In the genomic region with DNA sequence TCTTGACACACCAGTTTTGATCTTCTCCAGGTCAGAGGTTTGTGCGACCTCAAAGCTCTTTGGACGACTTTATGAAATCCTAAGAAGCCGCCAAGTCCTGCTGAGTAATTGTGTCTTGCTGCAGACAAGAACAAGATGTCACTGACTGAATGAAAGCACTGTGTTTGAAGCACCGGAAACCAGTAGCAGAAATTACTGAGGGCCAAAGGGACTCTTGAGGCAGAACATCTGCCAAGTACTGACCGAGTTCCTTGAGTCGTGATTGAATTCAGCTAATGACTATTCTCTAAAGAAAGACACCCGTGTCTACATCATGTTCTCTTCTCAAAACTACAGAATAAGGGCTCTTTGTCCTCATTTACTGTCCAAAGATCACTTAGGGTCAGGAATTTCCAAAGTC, we compare ENCODE assay signal across 11 mouse cellular contexts.
A peak's percentile ranks its signal among the peaks of the same experiment; 100 is the strongest.
DNase-seq lines count a peak whose midpoint lies in the region; ATAC-seq and TF ChIP-seq lines count a peak whose summit lies in the region.
"Had no signal": no experiment of that assay in that cellular context is flagged by ENCODE, and none has a peak within 500 bp of the region (broad histone marks: within the 10 kb centered on the region; RNA-seq: fewer than 3 reads in every experiment).

No protein-coding gene starts in this region.

- H3K4me3 ChIP-seq in kidney, postnatal 0 days (replicated peaks; ENCODE audit: low read depth, low read length) = no peak overlapping the region
- H3K4me3 ChIP-seq: liver, embryonic 13.5 days had no signal

- WGBS in kidney, postnatal 0 days = 55% methylated on average over 7 of the region's 7 CpGs

- no peaks in the 10 kb centered on the region for H3K9me3 ChIP-seq in kidney, postnatal 0 days (replicated peaks; ENCODE audit: low read length)
- H3K9me3 ChIP-seq: liver, embryonic 13.5 days had no signal

- H3K9ac ChIP-seq in kidney, postnatal 0 days (ENCODE audit: low read depth, low read length) = no peak overlapping the region
- H3K9ac ChIP-seq: liver, embryonic 13.5 days had no signal

- H3K4me2 ChIP-seq in kidney, postnatal 0 days (ENCODE audit: low read length) = no peak overlapping the region
- H3K4me2 ChIP-seq: liver, embryonic 13.5 days had no signal

- H3K4me1 ChIP-seq in kidney, postnatal 0 days (replicated peaks; ENCODE audit: insufficient read depth, low read length) = 0 out of 2 replicates have a peak, but pooled peaks cover 4% of the 10 kb centered on the region
- H3K4me1 ChIP-seq: liver, embryonic 13.5 days had no signal

- ATAC-seq in kidney, postnatal 0 days (replicated peaks; ENCODE audit: low FRiP score, low read depth) = 0 out of 2 replicates have a peak, but pooled peaks have one; percentile 13
- ATAC-seq: midbrain, embryonic 16.5 days had no signal

- intact Hi-C loops in left cerebral cortex, postnatal 25 days (cut with DNase I) = no loop called here

- no peak overlapping the region for H3K27ac ChIP-seq in kidney, postnatal 0 days
- H3K27ac ChIP-seq: liver, embryonic 13.5 days had no signal

- no peaks in the 10 kb centered on the region for H3K36me3 ChIP-seq in kidney, postnatal 0 days (ENCODE audit: insufficient read depth, low read length)
- H3K36me3 ChIP-seq: liver, embryonic 13.5 days had no signal

- peak; percentile 6 for DNase-seq in cerebellum, adult 9-11 months
- DNase-seq in cerebellum, adult 11-12 months = no peak
- peak; percentile 50 for DNase-seq in retina, postnatal 1 day
- no peak for DNase-seq in retina, embryonic 14.5 days (ENCODE audit: low spot score)
- DNase-seq in kidney, postnatal 0 days (ENCODE audit: low spot score) = peak; percentile 84
- DNase-seq in lung, postnatal 4 days = peak; percentile 8 to 40
- no peak for DNase-seq in spleen, adult 12 weeks (ENCODE audit: low spot score)
- DNase-seq in left cerebral cortex, postnatal 25 days (ENCODE audit: low spot score in 2 of 2) = no peak
- DNase-seq: cerebellum, postnatal 25 days; liver, embryonic 13.5 days had no signal

- no peaks in the 10 kb centered on the region for H3K27me3 ChIP-seq in kidney, postnatal 0 days (ENCODE audit: insufficient read depth, low read length)
- H3K27me3 ChIP-seq: liver, embryonic 13.5 days had no signal

- TF ChIP-seq CTCF in kidney, postnatal 0 days (IDR thresholded peaks at IDR 0.05; ENCODE audit: low read depth) = no peak

Comparison
In these comparisons a context has a peak if more than half of its experiments do, and no peak if none do; other contexts are left out.
1. DNase-seq: peak in cerebellum, adult 9-11 months (single experiment), retina, postnatal 1 day (single experiment), kidney, postnatal 0 days (single experiment) and lung, postnatal 4 days (2 of 2); none in cerebellum, adult 11-12 months (single experiment), retina, embryonic 14.5 days (single experiment), spleen, adult 12 weeks (single experiment) and left cerebral cortex, postnatal 25 days (0 of 2).